In the genomic region with DNA sequence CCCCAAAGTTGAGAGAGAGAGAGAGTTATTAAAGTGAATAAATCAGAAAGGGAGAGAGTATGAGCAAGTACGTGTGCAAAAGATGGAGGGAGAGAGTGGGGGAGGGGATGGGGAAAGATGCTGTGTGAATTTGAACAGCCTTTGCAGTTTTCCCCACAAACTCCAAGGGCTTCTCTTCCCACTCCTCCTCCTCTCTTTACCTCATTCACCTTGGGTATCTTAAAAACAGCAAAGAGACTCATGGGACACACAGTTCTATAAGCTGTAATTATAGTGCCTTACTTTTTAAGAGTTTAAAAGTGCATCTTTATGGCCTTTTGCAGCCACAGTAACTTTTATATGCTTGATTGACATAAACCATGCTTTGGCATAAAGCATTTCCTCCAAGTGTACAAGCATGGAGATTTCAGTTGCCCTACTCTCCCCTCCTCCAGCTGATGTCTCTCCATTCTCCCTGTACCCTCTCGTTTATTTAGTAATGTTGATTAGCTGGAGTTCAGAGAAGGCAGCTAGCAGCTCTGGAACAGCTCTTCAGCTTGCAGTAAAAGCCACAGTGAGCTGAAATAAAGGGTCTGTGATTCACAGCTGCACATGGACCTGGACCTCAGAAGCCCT, we compare ENCODE assay signal across 23 mouse cellular contexts.
DNase-seq lines count a peak whose midpoint lies in the region; ATAC-seq and TF ChIP-seq lines count a peak whose summit lies in the region.
"Had no signal": no experiment of that assay in that cellular context is flagged by ENCODE, and none has a peak within 500 bp of the region (broad histone marks: within the 10 kb centered on the region; RNA-seq: fewer than 3 reads in every experiment).

No protein-coding gene starts in this region.

- 16% methylated on average over 2 of the region's 2 CpGs for WGBS in limb, embryonic 12.5 days
- 34% methylated on average over 2 of the region's 2 CpGs for WGBS in limb, embryonic 10.5 days
- whole genome bisulfite sequencing in midbrain, embryonic 11.5 days = 37% methylated on average over 2 of the region's 2 CpGs
- WGBS in midbrain, postnatal 0 days = 53% methylated on average over 2 of the region's 2 CpGs
- 13% methylated on average over 2 of the region's 2 CpGs for WGBS in limb, embryonic 13.5 days
- 9% methylated on average over 2 of the region's 2 CpGs for WGBS in limb, embryonic 14.5 days
- WGBS in hindbrain, embryonic 14.5 days = 45% methylated on average over 2 of the region's 2 CpGs

- DNase-seq in limb, embryonic 10.5 days (ENCODE audit: low spot score) = no peak
- DNase-seq in midbrain, embryonic 11.5 days (ENCODE audit: low spot score, missing footprints) = peak; percentile 73
- no peak for DNase-seq in midbrain, postnatal 0 days (ENCODE audit: low spot score)
- no peak for DNase-seq in limb, embryonic 14.5 days (ENCODE audit: low spot score)
- DNase-seq in hindbrain, embryonic 14.5 days (ENCODE audit: low spot score) = no peak
- DNase-seq in Muller cell, postnatal 12 days (ENCODE audit: inconsistent ontology term) = no peak
- DNase-seq: adrenal gland, adult 2 months; adrenal gland, adult 8-10 months; adrenal gland, postnatal 10 days; adrenal gland, postnatal 14 days; adrenal gland, postnatal 25 days; adrenal gland, postnatal 36 days; B cell, adult 2 months; cerebellum, adult 11 months; cerebellum, adult 11-12 months; cerebellum, adult 18-20 months had no signal

- H3K9me3 ChIP-seq in limb, embryonic 12.5 days = peaks cover 3% of the 10 kb centered on the region; the same call in 1 of the 2 replicates
- H3K9me3 ChIP-seq in limb, embryonic 10.5 days (replicated peaks) = no peaks in the 10 kb centered on the region
- no peaks in the 10 kb centered on the region for H3K9me3 ChIP-seq in midbrain, embryonic 11.5 days (ENCODE audit: control insufficient read depth, low read length)
- H3K9me3 ChIP-seq in midbrain, postnatal 0 days (ENCODE audit: low read length) = no peaks in the 10 kb centered on the region
- 0 out of 2 replicates have a peak, but pooled peaks cover 4% of the 10 kb centered on the region for H3K9me3 ChIP-seq in limb, embryonic 13.5 days
- no peaks in the 10 kb centered on the region for H3K9me3 ChIP-seq in limb, embryonic 14.5 days (ENCODE audit: control insufficient read depth, low read length)
- H3K9me3 ChIP-seq in hindbrain, embryonic 14.5 days (ENCODE audit: control insufficient read depth, low read length) = no peaks in the 10 kb centered on the region

- H3K27ac ChIP-seq in limb, embryonic 12.5 days = no peak overlapping the region
- H3K27ac ChIP-seq in limb, embryonic 10.5 days = no peak overlapping the region
- H3K27ac ChIP-seq in midbrain, embryonic 11.5 days (ENCODE audit: low read depth, low read length) = no peak overlapping the region
- no peak overlapping the region for H3K27ac ChIP-seq in midbrain, postnatal 0 days (ENCODE audit: low read depth, low read length)
- peak overlapping the region; percentile 44; the same call in 1 of the 2 replicates for H3K27ac ChIP-seq in limb, embryonic 13.5 days
- no peak overlapping the region for H3K27ac ChIP-seq in limb, embryonic 14.5 days (replicated peaks; ENCODE audit: low read depth, low read length)
- no peak overlapping the region for H3K27ac ChIP-seq in hindbrain, embryonic 14.5 days

- no peak overlapping the region for H3K4me3 ChIP-seq in limb, embryonic 12.5 days (replicated peaks)
- no peak overlapping the region for H3K4me3 ChIP-seq in limb, embryonic 10.5 days
- H3K4me3 ChIP-seq in midbrain, embryonic 11.5 days (ENCODE audit: low read depth, low read length) = no peak overlapping the region
- no peak overlapping the region for H3K4me3 ChIP-seq in midbrain, postnatal 0 days (ENCODE audit: low read depth, low read length)
- no peak overlapping the region for H3K4me3 ChIP-seq in limb, embryonic 13.5 days
- H3K4me3 ChIP-seq in limb, embryonic 14.5 days (replicated peaks; ENCODE audit: low read length) = no peak overlapping the region
- H3K4me3 ChIP-seq in hindbrain, embryonic 14.5 days (replicated peaks; ENCODE audit: low read length) = no peak overlapping the region

- TF ChIP-seq POLR2A in limb, embryonic 14.5 days (IDR thresholded peaks at IDR 0.05; ENCODE audit: borderline replicate concordance, extremely low read depth, insufficient read depth, insufficient read length) = no peak

- TF ChIP-seq CTCF in midbrain, postnatal 0 days (IDR thresholded peaks at IDR 0.05) = no peak

- H3K27me3 ChIP-seq in limb, embryonic 12.5 days = peaks cover 6% of the 10 kb centered on the region; the same call in 1 of the 2 replicates
- H3K27me3 ChIP-seq in limb, embryonic 10.5 days (ENCODE audit: low read depth, poor library complexity, severe bottlenecking) = peaks cover 15% of the 10 kb centered on the region; the same call in 1 of the 2 replicates
- no peaks in the 10 kb centered on the region for H3K27me3 ChIP-seq in midbrain, embryonic 11.5 days (ENCODE audit: control insufficient read depth, insufficient read depth, low read length)
- no peaks in the 10 kb centered on the region for H3K27me3 ChIP-seq in midbrain, postnatal 0 days (ENCODE audit: insufficient read depth, low read length)
- H3K27me3 ChIP-seq in limb, embryonic 13.5 days = 0 out of 2 replicates have a peak, but pooled peaks cover 5% of the 10 kb centered on the region
- H3K27me3 ChIP-seq in limb, embryonic 14.5 days (ENCODE audit: control insufficient read depth, insufficient read depth, low read length) = no peaks in the 10 kb centered on the region
- H3K27me3 ChIP-seq in hindbrain, embryonic 14.5 days (ENCODE audit: control insufficient read depth, insufficient read depth, low read length) = no peaks in the 10 kb centered on the region
- H3K27me3 ChIP-seq: CH12.LX, Patski had no signal

- ATAC-seq in limb, embryonic 12.5 days (ENCODE audit: insufficient number of reproducible peaks, insufficient read depth, low FRiP score, low TSS enrichment, low read depth) = peak; percentile 68; the same call in 1 of the 2 replicates
- ATAC-seq in midbrain, embryonic 11.5 days (ENCODE audit: low FRiP score) = no peak
- no peak for ATAC-seq in midbrain, postnatal 0 days (ENCODE audit: low FRiP score)
- ATAC-seq in limb, embryonic 13.5 days (ENCODE audit: low FRiP score, low read depth) = peak; percentile 75
- peak; percentile 67; the same call in 1 of the 2 replicates for ATAC-seq in limb, embryonic 14.5 days (ENCODE audit: low FRiP score, low read depth)
- no peak for ATAC-seq in hindbrain, embryonic 14.5 days (ENCODE audit: low FRiP score)
- ATAC-seq: activated CD4-positive, CD25-positive, alpha-beta regulatory T cell, adult 4 months; CD4-positive, CD25-positive, alpha-beta regulatory T cell, adult 4 months; Patski had no signal

- no peak overlapping the region for H3K9ac ChIP-seq in limb, embryonic 12.5 days (replicated peaks)
- no peak overlapping the region for H3K9ac ChIP-seq in midbrain, embryonic 11.5 days (ENCODE audit: low read length)
- no peak overlapping the region for H3K9ac ChIP-seq in midbrain, postnatal 0 days (replicated peaks; ENCODE audit: low read length, poor library complexity, severe bottlenecking)
- H3K9ac ChIP-seq in limb, embryonic 13.5 days = no peak overlapping the region
- no peak overlapping the region for H3K9ac ChIP-seq in limb, embryonic 14.5 days (ENCODE audit: low read depth, low read length, severe bottlenecking)
- H3K9ac ChIP-seq in hindbrain, embryonic 14.5 days = no peak overlapping the region

- no peaks in the 10 kb centered on the region for H3K36me3 ChIP-seq in limb, embryonic 12.5 days
- no peaks in the 10 kb centered on the region for H3K36me3 ChIP-seq in limb, embryonic 10.5 days
- H3K36me3 ChIP-seq in midbrain, embryonic 11.5 days (ENCODE audit: control insufficient read depth, insufficient read depth, low read length) = no peaks in the 10 kb centered on the region
- no peaks in the 10 kb centered on the region for H3K36me3 ChIP-seq in midbrain, postnatal 0 days (ENCODE audit: insufficient read depth, low read length)
- H3K36me3 ChIP-seq in limb, embryonic 13.5 days = no peaks in the 10 kb centered on the region
- no peaks in the 10 kb centered on the region for H3K36me3 ChIP-seq in limb, embryonic 14.5 days (ENCODE audit: control insufficient read depth, insufficient read depth, low read length)
- no peaks in the 10 kb centered on the region for H3K36me3 ChIP-seq in hindbrain, embryonic 14.5 days (replicated peaks; ENCODE audit: control insufficient read depth, insufficient read depth)
- H3K36me3 ChIP-seq: G1E had no signal

- 0 out of 2 replicates have a peak overlapping the region, but pooled peaks have one; percentile 3 for H3K4me2 ChIP-seq in limb, embryonic 12.5 days
- H3K4me2 ChIP-seq in midbrain, embryonic 11.5 days = no peak overlapping the region
- H3K4me2 ChIP-seq in midbrain, postnatal 0 days (ENCODE audit: low read depth, low read length, poor library complexity, severe bottlenecking) = no peak overlapping the region
- H3K4me2 ChIP-seq in limb, embryonic 13.5 days (replicated peaks) = peak overlapping the region; percentile 22
- H3K4me2 ChIP-seq in limb, embryonic 14.5 days (replicated peaks; ENCODE audit: low read depth, low read length, severe bottlenecking) = no peak overlapping the region
- H3K4me2 ChIP-seq in hindbrain, embryonic 14.5 days (replicated peaks) = no peak overlapping the region

- H3K4me1 ChIP-seq in limb, embryonic 12.5 days (replicated peaks) = peaks cover 15% of the 10 kb centered on the region
- H3K4me1 ChIP-seq in limb, embryonic 10.5 days = peaks cover 14% of the 10 kb centered on the region; the same call in 1 of the 2 replicates
- H3K4me1 ChIP-seq in midbrain, embryonic 11.5 days (ENCODE audit: control insufficient read depth, insufficient read depth, low read length) = no peaks in the 10 kb centered on the region
- no peaks in the 10 kb centered on the region for H3K4me1 ChIP-seq in midbrain, postnatal 0 days (ENCODE audit: insufficient read depth, low read length)
- H3K4me1 ChIP-seq in limb, embryonic 13.5 days = peaks cover 12% of the 10 kb centered on the region
- peaks cover 11% of the 10 kb centered on the region; the same call in 1 of the 2 replicates for H3K4me1 ChIP-seq in limb, embryonic 14.5 days (ENCODE audit: control insufficient read depth, insufficient read depth, low read length)
- no peaks in the 10 kb centered on the region for H3K4me1 ChIP-seq in hindbrain, embryonic 14.5 days (replicated peaks; ENCODE audit: control insufficient read depth, insufficient read depth, low read length)

Comparison
In these comparisons a context has a peak if more than half of its experiments do, and no peak if none do; other contexts are left out.
1. H3K4me2 ChIP-seq: peak in limb, embryonic 12.5 days (single experiment) and limb, embryonic 13.5 days (single experiment); none in midbrain, embryonic 11.5 days (single experiment), midbrain, postnatal 0 days (single experiment), limb, embryonic 14.5 days (single experiment) and hindbrain, embryonic 14.5 days (single experiment).
2. ATAC-seq: peak in limb, embryonic 12.5 days (single experiment), limb, embryonic 13.5 days (single experiment) and limb, embryonic 14.5 days (single experiment); none in midbrain, embryonic 11.5 days (single experiment), midbrain, postnatal 0 days (single experiment) and hindbrain, embryonic 14.5 days (single experiment).